Mouse (Mus musculus) midbrain, embryonic 10.5 days (tissue): ENCODE measurements at regions not wholly inside any gene's neighbourhood (a gene's known extent, or its start where the extent isn't known, plus 50 kb on each side); places are given as distances from the start of the nearest gene placed in this dataset.

ENCODE experiments used
- DNase-seq: peaks from one replicate; pipeline ENCODE4 v3.0.0-alpha.2; 2017; ENCODE audit warnings: low spot score
- H3K27ac ChIP-seq: fragments of 300-500 bp; sonication (generic); replicated peaks from 2 replicates; pipeline ENCODE4 v1.5.1; 2016; ENCODE audit warnings: mild to moderate bottlenecking
- H3K27me3 ChIP-seq: fragments of 300-500 bp; sonication (generic); 2 replicates; pipeline ENCODE4 v1.6.1; 2016; ENCODE audit warnings: low read depth, mild to moderate bottlenecking; ENCODE audit not compliant: poor library complexity, severe bottlenecking
- H3K36me3 ChIP-seq: fragments of 300-500 bp; sonication (generic); 2 replicates; pipeline ENCODE4 v1.6.1; 2016; ENCODE audit warnings: mild to moderate bottlenecking, moderate library complexity
- H3K4me1 ChIP-seq: fragments of 300-500 bp; sonication (generic); 2 replicates; pipeline ENCODE4 v1.6.1; 2016
- H3K4me3 ChIP-seq: fragments of 300-500 bp; sonication (generic); 2 replicates; pipeline ENCODE4 v1.5.1; 2016; ENCODE audit warnings: mild to moderate bottlenecking, moderate library complexity
- H3K9me3 ChIP-seq: fragments of 300-500 bp; sonication (generic); replicated peaks from 2 replicates; pipeline ENCODE4 v1.6.1; 2016; ENCODE audit warnings: mild to moderate bottlenecking
- WGBS: fragments of 180-500 bp; shearing (Covaris S2); methylation state at CpG from one replicate; pipeline ENCODE4 v1.1.7; 2016; 5-methylcytosine and 5-hydroxymethylcytosine counted together

- Histone ChIP-seq H3K27ac (no peak overlapping the region), H3K27me3 (no peaks in the 10 kb centered on the region), H3K4me1 (no peaks in the 10 kb centered on the region), H3K36me3 (no peaks in the 10 kb centered on the region), H3K4me3 (no peak overlapping the region), H3K9me3 (no peaks in the 10 kb centered on the region)
- 92% methylated on average over 1 of the region's 1 CpGs for WGBS
- DNase-seq: no peak
Observed at GRCm38 (mm10) chr17:55320959-55321358, 124.2 kb upstream of the St6gal2 start.

DNA sequence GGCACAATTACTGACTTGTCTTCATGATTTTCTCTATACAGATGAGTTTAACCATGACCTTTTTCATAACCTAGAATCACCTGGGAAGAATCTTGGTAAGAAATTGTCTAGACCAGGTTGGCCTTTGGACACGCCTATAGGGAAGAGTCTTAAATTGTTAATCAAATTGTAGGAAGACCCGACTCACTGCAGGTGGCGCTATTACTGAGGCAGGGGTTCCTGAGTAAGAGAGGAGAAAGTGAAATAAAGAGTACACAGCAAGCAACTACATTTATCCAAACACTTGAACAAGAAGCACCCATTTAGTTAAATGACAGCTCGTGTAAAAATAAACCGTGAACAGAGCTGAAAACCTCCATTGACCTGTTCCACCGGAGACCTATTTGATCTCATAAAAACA, 85.9 kb upstream of the St6gal2 start:
- H3K4me1 ChIP-seq: no peaks in the 10 kb centered on the region
- no peak overlapping the region for H3K27ac ChIP-seq
- H3K27me3 ChIP-seq: no peaks in the 10 kb centered on the region
- no peaks in the 10 kb centered on the region for H3K9me3 ChIP-seq
- WGBS: 78% methylated on average over 6 of the region's 6 CpGs
- H3K36me3 ChIP-seq: no peaks in the 10 kb centered on the region
- H3K4me3 ChIP-seq: no peak overlapping the region
- no peak for DNase-seq

DNA sequence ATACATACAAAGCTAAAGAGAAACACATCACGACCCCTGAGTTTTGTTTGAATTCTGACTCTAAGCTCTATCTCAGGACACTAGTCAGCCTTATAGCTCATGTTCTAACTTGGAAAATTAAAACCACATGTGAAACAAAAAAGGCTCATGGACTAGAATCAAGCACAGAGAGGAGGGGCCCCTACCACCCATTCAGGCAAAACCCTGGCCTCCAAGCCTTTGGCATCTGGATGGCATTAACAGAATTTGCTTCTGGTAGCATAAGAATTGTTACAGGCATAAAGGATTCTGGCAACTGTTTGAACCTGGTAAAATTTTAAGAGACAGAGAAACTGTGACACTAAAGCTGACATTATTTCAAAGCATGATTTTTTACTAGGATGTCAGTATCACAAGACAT, 78.1 kb upstream of the St6gal2 start:
- H3K36me3 ChIP-seq: no peaks in the 10 kb centered on the region
- no peak overlapping the region; the same call in 1 of the 2 replicates for H3K27ac ChIP-seq
- H3K4me3 ChIP-seq: no peak overlapping the region
- H3K4me1 ChIP-seq: no peaks in the 10 kb centered on the region
- no peaks in the 10 kb centered on the region for H3K27me3 ChIP-seq
- WGBS: 84% methylated on average over 1 of the region's 1 CpGs
- peak; percentile 13 for DNase-seq
- H3K9me3 ChIP-seq: no peaks in the 10 kb centered on the region

DNA sequence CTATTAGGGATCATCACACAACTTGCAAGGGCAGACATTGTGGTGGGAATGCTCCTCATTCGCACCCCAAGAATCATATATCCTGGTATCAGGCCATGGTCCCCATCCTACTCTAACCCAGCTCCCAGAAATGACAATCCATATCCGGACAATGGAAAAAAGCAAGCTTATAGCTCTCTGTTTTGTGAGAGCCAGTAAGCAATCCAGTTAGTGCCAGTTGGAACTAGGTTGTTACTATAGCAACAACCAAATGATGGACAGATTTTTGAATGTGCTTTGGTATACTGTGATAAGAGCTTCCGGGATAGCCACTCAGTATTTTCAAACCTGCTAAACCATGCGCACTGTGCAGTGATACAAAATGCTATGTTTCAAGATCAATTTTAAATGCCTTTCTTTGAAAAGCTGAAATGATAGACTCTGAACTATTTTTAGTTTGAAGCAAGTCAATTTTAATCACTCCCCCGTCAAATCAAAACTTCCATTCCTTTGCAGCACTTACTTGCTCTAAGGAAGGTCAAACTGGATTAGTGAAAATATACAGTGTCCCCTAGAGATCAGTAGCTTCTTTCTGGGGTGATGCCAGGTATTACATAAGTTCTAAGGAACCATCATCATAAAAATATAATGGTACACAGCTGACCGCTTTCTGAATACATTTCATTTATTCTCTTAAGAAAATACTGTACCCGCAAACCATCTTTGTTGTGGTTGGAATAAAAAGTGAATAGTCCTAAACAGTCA, 77.5 kb upstream of the St6gal2 start:
- H3K27ac ChIP-seq: no peak overlapping the region; the same call in 1 of the 2 replicates
- H3K36me3 ChIP-seq: no peaks in the 10 kb centered on the region
- no peak overlapping the region for H3K4me3 ChIP-seq
- 87% methylated on average over 7 of the region's 7 CpGs for WGBS
- H3K27me3 ChIP-seq: no peaks in the 10 kb centered on the region
- H3K9me3 ChIP-seq: no peaks in the 10 kb centered on the region
- no peak for DNase-seq
- no peaks in the 10 kb centered on the region for H3K4me1 ChIP-seq
